Comparison of ENCODE assay signal across 9 mouse cellular contexts in the genomic region with DNA sequence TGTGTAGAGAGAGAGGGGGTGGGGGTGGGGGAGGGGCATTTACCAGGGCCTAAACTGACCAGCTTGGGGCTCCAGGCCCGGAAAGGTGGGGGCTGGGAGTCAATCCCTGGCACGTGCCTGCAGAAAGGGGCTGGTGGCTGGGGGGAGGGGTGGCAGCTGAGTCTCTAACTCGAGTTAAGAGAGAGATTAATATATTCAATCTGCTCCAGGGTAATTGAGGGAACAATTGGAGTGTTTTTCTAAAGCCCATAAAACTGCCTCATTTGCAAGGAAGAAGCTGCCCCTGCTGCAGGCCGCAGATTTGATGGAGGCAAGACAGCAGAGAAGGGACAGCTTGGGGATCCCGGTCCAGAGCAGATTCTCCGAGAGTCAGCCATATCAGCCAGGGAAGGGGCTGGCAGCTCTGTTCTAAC. TPM values are rescaled to one million over a fixed set of nuclear protein-coding genes. Genes with fewer than 3 reads are reported as not detected.
DNase-seq lines count a peak whose midpoint lies in the region; ATAC-seq lines count a peak whose summit lies in the region.
"Had no signal": no experiment of that assay in that cellular context is flagged by ENCODE, and none has a peak within 500 bp of the region (broad histone marks: within the 10 kb centered on the region; RNA-seq: fewer than 3 reads in every experiment).

No protein-coding gene starts in this region.

- no peak overlapping the region for H3K9ac ChIP-seq in heart, embryonic 15.5 days
- no peak overlapping the region for H3K9ac ChIP-seq in hindbrain, embryonic 15.5 days
- peak overlapping the region; percentile 57 for H3K9ac ChIP-seq in midbrain, embryonic 13.5 days (replicated peaks)

- 8% methylated on average over 6 of the region's 6 CpGs for WGBS in heart, embryonic 15.5 days
- WGBS in hindbrain, embryonic 15.5 days: 4% methylated on average over 6 of the region's 6 CpGs
- WGBS in midbrain, embryonic 13.5 days: 2% methylated on average over 6 of the region's 6 CpGs

- no peaks in the 10 kb centered on the region for H3K36me3 ChIP-seq in heart, embryonic 15.5 days
- H3K36me3 ChIP-seq in hindbrain, embryonic 15.5 days: no peaks in the 10 kb centered on the region
- no peaks in the 10 kb centered on the region for H3K36me3 ChIP-seq in midbrain, embryonic 13.5 days

- H3K9me3 ChIP-seq in heart, embryonic 15.5 days (replicated peaks): no peaks in the 10 kb centered on the region
- no peaks in the 10 kb centered on the region for H3K9me3 ChIP-seq in hindbrain, embryonic 15.5 days
- H3K9me3 ChIP-seq in midbrain, embryonic 13.5 days: no peaks in the 10 kb centered on the region

- H3K4me1 ChIP-seq in heart, embryonic 15.5 days (replicated peaks): peaks cover 31% of the 10 kb centered on the region
- H3K4me1 ChIP-seq in hindbrain, embryonic 15.5 days (replicated peaks): peaks cover 57% of the 10 kb centered on the region
- H3K4me1 ChIP-seq in midbrain, embryonic 13.5 days (replicated peaks): peaks cover 74% of the 10 kb centered on the region

- H3K27me3 ChIP-seq in heart, embryonic 15.5 days: peaks cover 37% of the 10 kb centered on the region
- no peaks in the 10 kb centered on the region for H3K27me3 ChIP-seq in hindbrain, embryonic 15.5 days
- peaks cover 26% of the 10 kb centered on the region for H3K27me3 ChIP-seq in midbrain, embryonic 13.5 days

- 0 out of 2 replicates have a peak overlapping the region, but pooled peaks have one; percentile 26 for H3K4me3 ChIP-seq in heart, embryonic 15.5 days
- 0 out of 2 replicates have a peak overlapping the region, but pooled peaks have one; percentile 6 for H3K4me3 ChIP-seq in hindbrain, embryonic 15.5 days
- H3K4me3 ChIP-seq in midbrain, embryonic 13.5 days (replicated peaks): peak overlapping the region; percentile 21; the same call in 1 of the 2 replicates
- H3K4me3 ChIP-seq: erythroblast, embryonic 14.5 days had no signal

- no peak for DNase-seq in heart, adult 9 months (ENCODE audit: low spot score in 2 of 2)
- DNase-seq in brain, embryonic 18.5 days (ENCODE audit: low read depth, low spot score): peak; percentile 72
- DNase-seq in ovary, postnatal 10 days (ENCODE audit: low spot score): no peak
- no peak for DNase-seq in layer of hippocampus, adult 9-10 months (ENCODE audit: low spot score)

- H3K27ac ChIP-seq in heart, embryonic 15.5 days: no peak overlapping the region
- H3K27ac ChIP-seq in hindbrain, embryonic 15.5 days (replicated peaks): peak overlapping the region; percentile 87
- peak overlapping the region; percentile 97 for H3K27ac ChIP-seq in midbrain, embryonic 13.5 days

- H3K4me2 ChIP-seq in heart, embryonic 15.5 days: peak overlapping the region; percentile 55; the same call in 1 of the 2 replicates
- H3K4me2 ChIP-seq in hindbrain, embryonic 15.5 days: peak overlapping the region; percentile 45
- peak overlapping the region; percentile 43 for H3K4me2 ChIP-seq in midbrain, embryonic 13.5 days (replicated peaks)

- ATAC-seq in heart, embryonic 15.5 days (replicated peaks; ENCODE audit: insufficient number of reproducible peaks, insufficient read depth, low FRiP score, low read depth): no peak
- peak; percentile 32 for ATAC-seq in hindbrain, embryonic 15.5 days (ENCODE audit: low FRiP score, low read depth)
- peak; percentile 61 for ATAC-seq in midbrain, embryonic 13.5 days
- no peak for ATAC-seq in monocyte, adult 5-6 weeks (replicated peaks; ENCODE audit: insufficient number of reproducible peaks, low FRiP score, low TSS enrichment, poor library complexity, severe bottlenecking)

RNA-seq across cellular contexts. Expression of a gene that starts 5.8 kb away (rescaled TPM):
- polyA plus RNA-seq in heart, embryonic 15.5 days (2015; fragmentation: Nextera tagmentation; extraction: Ambion mirVana): 0.34 TPM in 1 of 2 replicates, not detected in the other
- polyA plus RNA-seq in hindbrain, embryonic 15.5 days (2015; fragmentation: Nextera tagmentation; extraction: Ambion mirVana): 0.38 and 0.58 TPM in 2 replicates
- polyA plus RNA-seq in midbrain, embryonic 13.5 days (2015; fragmentation: Nextera tagmentation; extraction: Ambion mirVana): 0.73 and 0.80 TPM in 2 replicates
- total RNA-seq in monocyte, adult 5-6 weeks (2017): not detected in 3 replicates
- polyA plus RNA-seq: erythroblast, embryonic 14.5 days had no signal

RNA-seq across cellular contexts. Expression of a gene that starts 49.3 kb away (rescaled TPM):
- 0.14 and 0.76 TPM in 2 replicates for polyA plus RNA-seq in heart, embryonic 15.5 days (2015; fragmentation: Nextera tagmentation; extraction: Ambion mirVana)
- 16.0 and 17.5 TPM in 2 replicates for polyA plus RNA-seq in hindbrain, embryonic 15.5 days (2015; fragmentation: Nextera tagmentation; extraction: Ambion mirVana)
- 8.1 and 9.9 TPM in 2 replicates for polyA plus RNA-seq in midbrain, embryonic 13.5 days (2015; fragmentation: Nextera tagmentation; extraction: Ambion mirVana)
- total RNA-seq in monocyte, adult 5-6 weeks (2017): not detected in 3 replicates
- polyA plus RNA-seq: erythroblast, embryonic 14.5 days had no signal

Comparison
In these comparisons a context has a peak if more than half of its experiments do, and no peak if none do; other contexts are left out.
1. ATAC-seq: peak in hindbrain, embryonic 15.5 days (single experiment) and midbrain, embryonic 13.5 days (single experiment); none in heart, embryonic 15.5 days (single experiment) and monocyte, adult 5-6 weeks (single experiment).
2. Peak in every context shown above with its lines, with median percentiles within 50 percentile points of each other: H3K4me2 ChIP-seq and H3K4me3 ChIP-seq.